Mouse (Mus musculus) cerebral cortex, adult 2 months (tissue): ENCODE results near the gene Slc22a23.

ENCODE experiments used
- WGBS: fragments of 180-500 bp; shearing (Covaris S2); methylation state at CpG from one replicate; pipeline ENCODE4 v1.1.7; 2018; 5-methylcytosine and 5-hydroxymethylcytosine counted together

The Slc22a23 gene

GRCm38 (mm10) chr13:34299351-34300333 is 45.3 kb downstream of the Slc22a23 start:
- 84% methylated on average over 7 of the region's 7 CpGs for WGBS

- 89% methylated on average over 5 of the region's 5 CpGs for WGBS
These were observed 46.3 kb downstream of the Slc22a23 start for GRCm38 (mm10) chr13:34298674-34299073.

- 90% methylated on average over 6 of the region's 6 CpGs for WGBS
These were observed 46.9 kb downstream of the Slc22a23 start for GRCm38 (mm10) chr13:34298061-34298460.

GRCm38 (mm10) chr13:34295787-34296435 is 49.1 kb downstream of the Slc22a23 start:
- 54% methylated on average over 12 of the region's 12 CpGs for WGBS

GRCm38 (mm10) chr13:34294212-34294611 is 50.8 kb downstream of the Slc22a23 start:
- 81% methylated on average over 4 of the region's 4 CpGs for WGBS

- 76% methylated on average over 2 of the region's 2 CpGs for WGBS
These were observed 52.9 kb downstream of the Slc22a23 start for GRCm38 (mm10) chr13:34292042-34292441.

- 94% methylated on average over 1 of the region's 1 CpGs for WGBS
These were observed 54.6 kb downstream of the Slc22a23 start for GRCm38 (mm10) chr13:34290346-34290745.

- 54% methylated on average over 2 of the region's 2 CpGs for WGBS
These were observed 55.4 kb downstream of the Slc22a23 start for GRCm38 (mm10) chr13:34289567-34289966.

- 81% methylated on average over 2 of the region's 2 CpGs for WGBS
These were observed 56.9 kb downstream of the Slc22a23 start for GRCm38 (mm10) chr13:34288129-34288528.

GRCm38 (mm10) chr13:34287601-34288083 is 57.3 kb downstream of the Slc22a23 start:
- 44% methylated on average over 9 of the region's 9 CpGs for WGBS

- 85% methylated on average over 6 of the region's 6 CpGs for WGBS
These were observed 63.6 kb downstream of the Slc22a23 start for GRCm38 (mm10) chr13:34281360-34281759.

GRCm38 (mm10) chr13:34278759-34279270 is 66.2 kb downstream of the Slc22a23 start:
- WGBS = 63% methylated on average over 5 of the region's 5 CpGs

- 39% methylated on average over 6 of the region's 6 CpGs for WGBS
These were observed 66.7 kb downstream of the Slc22a23 start for GRCm38 (mm10) chr13:34278288-34278701.

- WGBS = 66% methylated on average over 2 of the region's 2 CpGs
These were observed 67.4 kb downstream of the Slc22a23 start for GRCm38 (mm10) chr13:34277611-34278010.

GRCm38 (mm10) chr13:34277001-34277400 is 68.0 kb downstream of the Slc22a23 start:
- WGBS = 88% methylated on average over 3 of the region's 3 CpGs

GRCm38 (mm10) chr13:34274890-34275289 is 70.1 kb downstream of the Slc22a23 start:
- WGBS = 74% methylated on average over 1 of the region's 1 CpGs

GRCm38 (mm10) chr13:34274417-34274816 is 70.6 kb downstream of the Slc22a23 start:
- 57% methylated on average over 2 of the region's 2 CpGs for WGBS

- 24% methylated on average over 8 of the region's 8 CpGs for WGBS
These were observed 72.5 kb downstream of the Slc22a23 start for GRCm38 (mm10) chr13:34272275-34273054.

- 55% methylated on average over 2 of the region's 2 CpGs for WGBS
These were observed 73.3 kb downstream of the Slc22a23 start for GRCm38 (mm10) chr13:34271665-34272064.

GRCm38 (mm10) chr13:34270886-34271602 is 73.9 kb downstream of the Slc22a23 start:
- WGBS = 81% methylated on average over 5 of the region's 5 CpGs
